Mouse (Mus musculus) ZHBTc4 (cell line): ENCODE data around the gene Apobec3.
"Not testable (repeated sequence)": the region's sequence is repeated elsewhere in the genome, so short reads cannot be mapped to it uniquely, and the experiment has no call there.

Experiments used
- DNase-seq: peaks from one replicate; pipeline ENCODE4 v3.0.0-alpha.2; 2011; ENCODE audit warnings: low read depth, low spot score

Gene Apobec3

GRCm38 (mm10) chr15:79895221-79896079 lies 4.0 kb downstream of the Apobec3 start:
- not testable (repeated sequence) for DNase-seq

- DNase-seq, result no peak
These were observed 4.7 kb downstream of the Apobec3 start for GRCm38 (mm10) chr15:79896080-79896725.

- no peak for DNase-seq
These were observed 7.5 kb downstream of the Apobec3 start for GRCm38 (mm10) chr15:79898988-79899387.

- no peak for DNase-seq
These were observed 8.5 kb downstream of the Apobec3 start for GRCm38 (mm10) chr15:79899828-79900510.

GRCm38 (mm10) chr15:79900751-79901150 lies 9.3 kb downstream of the Apobec3 start:
- DNase-seq, result no peak

- DNase-seq, result no peak
These were observed 9.9 kb downstream of the Apobec3 start for GRCm38 (mm10) chr15:79901399-79901798.

GRCm38 (mm10) chr15:79903081-79903480 lies 11.6 kb downstream of the Apobec3 start:
- DNase-seq, result not testable (repeated sequence)

GRCm38 (mm10) chr15:79903963-79904362 lies 12.5 kb downstream of the Apobec3 start:
- no peak for DNase-seq

GRCm38 (mm10) chr15:79904678-79905077 lies 13.2 kb downstream of the Apobec3 start:
- peak; percentile 82 for DNase-seq

GRCm38 (mm10) chr15:79905211-79905610 lies 13.8 kb downstream of the Apobec3 start:
- peak; percentile 84 for DNase-seq

GRCm38 (mm10) chr15:79906855-79907254 lies 15.4 kb downstream of the Apobec3 start:
- peak; percentile 96 for DNase-seq

- DNase-seq, result not testable (repeated sequence)
These were observed 17.5 kb downstream of the Apobec3 start for GRCm38 (mm10) chr15:79909006-79909405.

GRCm38 (mm10) chr15:79910812-79911211 lies 19.4 kb downstream of the Apobec3 start:
- not testable (repeated sequence) for DNase-seq

- no peak for DNase-seq
These were observed 19.9 kb downstream of the Apobec3 start for GRCm38 (mm10) chr15:79911339-79911738.

- DNase-seq, result peak; percentile 53
These were observed 22.4 kb downstream of the Apobec3 start for GRCm38 (mm10) chr15:79913761-79914346.

- DNase-seq, result no peak
These were observed 22.9 kb downstream of the Apobec3 start for GRCm38 (mm10) chr15:79914357-79914756.

- DNase-seq, result no peak
These were observed 24.7 kb downstream of the Apobec3 start for GRCm38 (mm10) chr15:79916150-79916549.

GRCm38 (mm10) chr15:79917111-79917720 lies 25.8 kb downstream of the Apobec3 start:
- DNase-seq, result peak; percentile 52

- DNase-seq, result no peak
These were observed 27.0 kb downstream of the Apobec3 start for GRCm38 (mm10) chr15:79918485-79918884.

- peak; percentile 60 for DNase-seq
These were observed 28.3 kb downstream of the Apobec3 start for GRCm38 (mm10) chr15:79919787-79920186.

- no peak for DNase-seq
These were observed 35.5 kb downstream of the Apobec3 start for GRCm38 (mm10) chr15:79926856-79927416.
